Mouse (Mus musculus): Measurements from ENCODE around the gene Zfp143. TPM values are rescaled to one million over a fixed set of nuclear protein-coding genes. Genes with fewer than 3 reads are reported as not detected.

The Zfp143 gene
- total and polyA plus RNA-seq, 3 experiments, result 13.9 to 15.7 TPM; not detected in 1

GRCm38 (mm10) chr7:110061199-110061751 is at the start of gene Zfp143 (continued):
- TF ChIP-seq NRF1 (IDR thresholded peaks at IDR 0.05; ENCODE audit: insufficient read depth, low read depth, low read length, poor library complexity, severe bottlenecking) (no peak), HCFC1 (IDR thresholded peaks at IDR 0.05; ENCODE audit: low read depth, low read length) (peak; percentile 86), CHD2 (IDR thresholded peaks at IDR 0.05; ENCODE audit: low read length) (peak; percentile 72)

- no peak overlapping the region for H3K4me3 ChIP-seq (ENCODE audit: control insufficient read depth in 1 of 2, insufficient read depth in 1 of 2, low read depth in 2 of 2, low read length in 2 of 2)
- H3K27ac ChIP-seq (ENCODE audit: control insufficient read depth, low read depth, low read length), result no peak overlapping the region
- no peaks in the 10 kb centered on the region for H3K27me3 ChIP-seq (ENCODE audit: control insufficient read depth in 1 of 2, insufficient read depth in 2 of 2, low read length in 2 of 2)
- peaks cover 6 to 17% of the 10 kb centered on the region in 2 experiments for H3K4me1 ChIP-seq (ENCODE audit: control insufficient read depth in 1 of 2, insufficient read depth in 2 of 2, low read length in 2 of 2)
- peaks cover 0 to 16% of the 10 kb centered on the region in 2 experiments; a peak in 2 of 4 replicates for H3K36me3 ChIP-seq (ENCODE audit: control insufficient read depth in 1 of 2, insufficient read depth in 2 of 2, low read length in 2 of 2)
- no peak overlapping the region for H3K9ac ChIP-seq (ENCODE audit: control insufficient read depth, low read depth, low read length, poor library complexity, severe bottlenecking)
- no peaks in the 10 kb centered on the region for H3K79me2 ChIP-seq (ENCODE audit: control insufficient read depth, insufficient read depth, low read length, poor library complexity)
- H3K9me3 ChIP-seq (replicated peaks; ENCODE audit: insufficient read depth, low read length), result no peaks in the 10 kb centered on the region
- DNase-seq (ENCODE audit: low read depth, low spot score), result no peak
- TF ChIP-seq MEF2A (IDR thresholded peaks at IDR 0.05; ENCODE audit: extremely low read depth, insufficient replicate concordance, low read depth, low read length, poor library complexity, severe bottlenecking) (no peak), MYC (IDR thresholded peaks at IDR 0.05; ENCODE audit: low read depth, low read length) (no peak), RCOR1 (IDR thresholded peaks at IDR 0.05; ENCODE audit: low read depth, low read length) (no peak), ZNF384 (IDR thresholded peaks at IDR 0.05; ENCODE audit: low read depth, low read length) (no peak), TBP (IDR thresholded peaks at IDR 0.05; ENCODE audit: low read depth, low read length) (no peak), TCF12 (IDR thresholded peaks at IDR 0.05; ENCODE audit: low read depth, low read length) (no peak), MAFK (IDR thresholded peaks at IDR 0.05; ENCODE audit: borderline replicate concordance, low read depth, low read length) (no peak), MYB (IDR thresholded peaks at IDR 0.05; ENCODE audit: low read depth, low read length) (no peak), ETS1 (IDR thresholded peaks at IDR 0.05; ENCODE audit: low read depth, low read length) (no peak), RAD21 (IDR thresholded peaks at IDR 0.05; ENCODE audit: low read depth, low read length) (no peak), SIN3A (IDR thresholded peaks at IDR 0.05; ENCODE audit: low read length) (no peak), USF1 (IDR thresholded peaks at IDR 0.05; ENCODE audit: low read depth, low read length) (no peak), MAZ (IDR thresholded peaks at IDR 0.05; ENCODE audit: low read depth, low read length) (no peak), MXI1 (IDR thresholded peaks at IDR 0.05; ENCODE audit: low read depth, low read length) (no peak), E2F4 (IDR thresholded peaks at IDR 0.05; ENCODE audit: borderline replicate concordance, low read depth, low read length) (no peak)
Observed at GRCm38 (mm10) chr7:110011417-110011816, 49.6 kb upstream of the Zfp143 start.

- Histone ChIP-seq H3K36me3 (ENCODE audit: control insufficient read depth in 1 of 2, insufficient read depth in 2 of 2, low read length in 2 of 2) (peaks cover 0 to under 1% of the 10 kb centered on the region in 2 experiments; a peak in 1 of 4 replicates), H3K27ac (ENCODE audit: control insufficient read depth, low read depth, low read length) (0 out of 2 replicates have a peak overlapping the region, but pooled peaks have one; percentile 29), H3K9ac (ENCODE audit: control insufficient read depth, low read depth, low read length, poor library complexity, severe bottlenecking) (no peak overlapping the region), H3K4me1 (ENCODE audit: control insufficient read depth in 1 of 2, insufficient read depth in 2 of 2, low read length in 2 of 2) (peaks cover 0 to 4% of the 10 kb centered on the region in 2 experiments; a peak in 2 of 4 replicates), H3K9me3 (replicated peaks; ENCODE audit: insufficient read depth, low read length) (no peaks in the 10 kb centered on the region), H3K79me2 (ENCODE audit: control insufficient read depth, insufficient read depth, low read length, poor library complexity) (peaks cover 11% of the 10 kb centered on the region), H3K4me3 (ENCODE audit: control insufficient read depth in 1 of 2, insufficient read depth in 1 of 2, low read depth in 2 of 2, low read length in 2 of 2) (no peak overlapping the region), H3K27me3 (ENCODE audit: control insufficient read depth in 1 of 2, insufficient read depth in 2 of 2, low read length in 2 of 2) (no peaks in the 10 kb centered on the region)
- DNase-seq (ENCODE audit: low read depth, low spot score), result peak; percentile 77
- TF ChIP-seq ZC3H11A (IDR thresholded peaks at IDR 0.05; ENCODE audit: low read depth, low read length) (no peak), GATA1 (IDR thresholded peaks at IDR 0.05; ENCODE audit: low read depth, low read length) (peak; percentile 64), E2F4 (IDR thresholded peaks at IDR 0.05; ENCODE audit: borderline replicate concordance, low read depth, low read length) (no peak; the same call in 1 of the 2 replicates), JUND (IDR thresholded peaks at IDR 0.05; ENCODE audit: low read depth, low read length) (no peak), TBP (IDR thresholded peaks at IDR 0.05; ENCODE audit: low read depth, low read length) (no peak), ZNF384 (IDR thresholded peaks at IDR 0.05; ENCODE audit: low read depth, low read length) (no peak; the same call in 1 of the 2 replicates), MYC (IDR thresholded peaks at IDR 0.05; ENCODE audit: low read depth, low read length) (no peak), UBTF (IDR thresholded peaks at IDR 0.05; ENCODE audit: borderline replicate concordance, insufficient read depth, low read depth, low read length) (no peak), POLR2AphosphoS2 (IDR thresholded peaks at IDR 0.05; ENCODE audit: low read length) (no peak), MEF2A (IDR thresholded peaks at IDR 0.05; ENCODE audit: extremely low read depth, insufficient replicate concordance, low read depth, low read length, poor library complexity, severe bottlenecking) (no peak), USF1 (IDR thresholded peaks at IDR 0.05; ENCODE audit: low read depth, low read length) (no peak), BHLHE40 (IDR thresholded peaks at IDR 0.05; ENCODE audit: borderline replicate concordance, low read depth, low read length) (no peak), SIN3A (IDR thresholded peaks at IDR 0.05; ENCODE audit: low read length) (no peak), KAT2A (conservative IDR thresholded peaks at IDR 0.05; ENCODE audit: low read depth, low read length) (no peak), NELFE (IDR thresholded peaks at IDR 0.05; ENCODE audit: low read depth, low read length) (no peak), HCFC1 (IDR thresholded peaks at IDR 0.05; ENCODE audit: low read depth, low read length) (peak; percentile 58; the same call in 1 of the 2 replicates), MXI1 (IDR thresholded peaks at IDR 0.05; ENCODE audit: low read depth, low read length) (no peak), EP300 (IDR thresholded peaks at IDR 0.05; ENCODE audit: low read depth in 1 of 2, low read length in 2 of 2) (peak; percentile 62 to 67)
Observed at GRCm38 (mm10) chr7:110014272-110014671, 46.7 kb upstream of the Zfp143 start.
